Mouse (Mus musculus): ENCODE data around the gene Apobec1. TPM values are rescaled to one million over a fixed set of nuclear protein-coding genes. Genes with fewer than 3 reads are reported as not detected.
A peak's percentile ranks its signal among the peaks of the same experiment; 100 is the strongest.
"Not testable (repeated sequence)": the region's sequence is repeated elsewhere in the genome, so short reads cannot be mapped to it uniquely, and the experiment has no call there.

Apobec1 gene
- 3.3 and 5.7 TPM in 2 replicates for polyA plus RNA-seq (2015; fragmentation: Nextera tagmentation; extraction: Ambion mirVana)

GRCm38 (mm10) chr6:122602242-122602991 is at the start of gene Apobec1:
Gene Apobec1 (minus strand): TSS chr6:122602444.
- 2% methylated on average over 22 of the region's 22 CpGs for WGBS
- Histone ChIP-seq H3K9ac (peak within 1 kb of the TSS; percentile 48), H3K36me3 (no peaks in the 10 kb centered on the region), H3K27ac (peak within 1 kb of the TSS; percentile 81), H3K4me2 (peak within 1 kb of the TSS; percentile 68), H3K9me3 (replicated peaks) (no peaks in the 10 kb centered on the region), H3K27me3 (no peaks in the 10 kb centered on the region), H3K4me1 (replicated peaks) (no peaks in the 10 kb centered on the region; the same call in 1 of the 2 replicates), H3K4me3 (peak within 1 kb of the TSS; percentile 61)
- peak; percentile 68 for ATAC-seq (replicated peaks; ENCODE audit: insufficient number of reproducible peaks, insufficient read depth, low FRiP score, low read depth)

GRCm38 (mm10) chr6:122650398-122650980 is 48.2 kb upstream of the Apobec1 start:
- no peak overlapping the region for H3K9ac ChIP-seq
- no peaks in the 10 kb centered on the region for H3K4me1 ChIP-seq (replicated peaks)
- H3K27ac ChIP-seq, result no peak overlapping the region
- no peaks in the 10 kb centered on the region for H3K27me3 ChIP-seq
- H3K4me3 ChIP-seq, result no peak overlapping the region
- H3K36me3 ChIP-seq, result no peaks in the 10 kb centered on the region
- no peak overlapping the region for H3K4me2 ChIP-seq
- H3K9me3 ChIP-seq (replicated peaks), result no peaks in the 10 kb centered on the region
- WGBS, result 56% methylated on average over 5 of the region's 5 CpGs
- ATAC-seq (replicated peaks; ENCODE audit: insufficient number of reproducible peaks, insufficient read depth, low FRiP score, low read depth), result no peak

- Histone ChIP-seq H3K9me3 (replicated peaks) (no peaks in the 10 kb centered on the region), H3K9ac (no peak overlapping the region), H3K4me1 (replicated peaks) (no peaks in the 10 kb centered on the region), H3K4me2 (no peak overlapping the region), H3K36me3 (no peaks in the 10 kb centered on the region), H3K27ac (no peak overlapping the region), H3K4me3 (no peak overlapping the region), H3K27me3 (no peaks in the 10 kb centered on the region)
- 75% methylated on average over 3 of the region's 3 CpGs for WGBS
- ATAC-seq (replicated peaks; ENCODE audit: insufficient number of reproducible peaks, insufficient read depth, low FRiP score, low read depth), result no peak
These were observed 47.7 kb upstream of the Apobec1 start for GRCm38 (mm10) chr6:122649903-122650302.

- not testable (repeated sequence) for H3K27ac ChIP-seq; H3K27me3 ChIP-seq; H3K9me3 ChIP-seq (replicated peaks); H3K4me1 ChIP-seq (replicated peaks); H3K9ac ChIP-seq; H3K36me3 ChIP-seq; ATAC-seq (replicated peaks; ENCODE audit: insufficient number of reproducible peaks, insufficient read depth, low FRiP score, low read depth); H3K4me3 ChIP-seq; H3K4me2 ChIP-seq
- WGBS, result 90% methylated on average over 21 of the region's 21 CpGs
These were observed 42.0 kb upstream of the Apobec1 start for GRCm38 (mm10) chr6:122644196-122644595.

- H3K27ac ChIP-seq; H3K36me3 ChIP-seq; H3K4me2 ChIP-seq; H3K4me1 ChIP-seq (replicated peaks); H3K9me3 ChIP-seq (replicated peaks); H3K4me3 ChIP-seq; ATAC-seq (replicated peaks; ENCODE audit: insufficient number of reproducible peaks, insufficient read depth, low FRiP score, low read depth); H3K9ac ChIP-seq; H3K27me3 ChIP-seq: not testable (repeated sequence)
- 76% methylated on average over 4 of the region's 4 CpGs for WGBS
These were observed 35.3 kb upstream of the Apobec1 start for GRCm38 (mm10) chr6:122637566-122637965.

- H3K4me3 ChIP-seq, result no peak overlapping the region
- H3K4me2 ChIP-seq, result no peak overlapping the region
- ATAC-seq (replicated peaks; ENCODE audit: insufficient number of reproducible peaks, insufficient read depth, low FRiP score, low read depth), result no peak
- no peak overlapping the region for H3K9ac ChIP-seq
- WGBS, result 67% methylated on average over 3 of the region's 3 CpGs
- H3K27ac ChIP-seq, result no peak overlapping the region
- H3K36me3 ChIP-seq, result no peaks in the 10 kb centered on the region
- H3K27me3 ChIP-seq, result no peaks in the 10 kb centered on the region
- no peaks in the 10 kb centered on the region for H3K9me3 ChIP-seq (replicated peaks)
- no peaks in the 10 kb centered on the region for H3K4me1 ChIP-seq (replicated peaks)
These were observed 34.4 kb upstream of the Apobec1 start for GRCm38 (mm10) chr6:122636666-122637065.

GRCm38 (mm10) chr6:122635315-122635714 is 33.1 kb upstream of the Apobec1 start:
- Histone ChIP-seq H3K9ac (no peak overlapping the region), H3K4me2 (no peak overlapping the region), H3K27me3 (no peaks in the 10 kb centered on the region), H3K36me3 (no peaks in the 10 kb centered on the region), H3K9me3 (replicated peaks) (no peaks in the 10 kb centered on the region), H3K27ac (no peak overlapping the region), H3K4me1 (replicated peaks) (no peaks in the 10 kb centered on the region), H3K4me3 (no peak overlapping the region)
- 73% methylated on average over 7 of the region's 7 CpGs for WGBS
- ATAC-seq (replicated peaks; ENCODE audit: insufficient number of reproducible peaks, insufficient read depth, low FRiP score, low read depth), result no peak

- Histone ChIP-seq H3K4me1 (replicated peaks) (no peaks in the 10 kb centered on the region), H3K4me2 (no peak overlapping the region), H3K9me3 (replicated peaks) (no peaks in the 10 kb centered on the region), H3K27me3 (0 out of 2 replicates have a peak, but pooled peaks cover under 1% of the 10 kb centered on the region), H3K36me3 (no peaks in the 10 kb centered on the region), H3K4me3 (no peak overlapping the region), H3K9ac (no peak overlapping the region), H3K27ac (no peak overlapping the region)
- ATAC-seq (replicated peaks; ENCODE audit: insufficient number of reproducible peaks, insufficient read depth, low FRiP score, low read depth), result no peak
- WGBS, result 30% methylated on average over 9 of the region's 9 CpGs
These were observed 31.2 kb upstream of the Apobec1 start for GRCm38 (mm10) chr6:122633411-122633810.

GRCm38 (mm10) chr6:122627469-122628108 is 25.3 kb upstream of the Apobec1 start:
- Histone ChIP-seq H3K4me1 (replicated peaks) (no peaks in the 10 kb centered on the region), H3K27ac (no peak overlapping the region), H3K4me2 (peak overlapping the region; percentile 54), H3K4me3 (peak overlapping the region; percentile 30), H3K27me3 (peaks cover 8% of the 10 kb centered on the region; the same call in 1 of the 2 replicates), H3K9me3 (replicated peaks) (no peaks in the 10 kb centered on the region), H3K9ac (no peak overlapping the region), H3K36me3 (no peaks in the 10 kb centered on the region)
- ATAC-seq (replicated peaks; ENCODE audit: insufficient number of reproducible peaks, insufficient read depth, low FRiP score, low read depth), result no peak
- WGBS, result 18% methylated on average over 20 of the region's 20 CpGs

GRCm38 (mm10) chr6:122626110-122626509 is 23.9 kb upstream of the Apobec1 start, which contains the start of gene Dppa3:
Gene Dppa3 (plus strand): TSS chr6:122626410.
- no peak for ATAC-seq (replicated peaks; ENCODE audit: insufficient number of reproducible peaks, insufficient read depth, low FRiP score, low read depth)
- H3K36me3 ChIP-seq, result no peaks in the 10 kb centered on the region
- no peak within 1 kb of the TSS for H3K27ac ChIP-seq
- 85% methylated on average over 8 of the region's 8 CpGs for WGBS
- H3K4me3 ChIP-seq, result peak within 1 kb of the TSS; percentile 30
- H3K9ac ChIP-seq, result no peak within 1 kb of the TSS
- H3K9me3 ChIP-seq (replicated peaks), result no peaks in the 10 kb centered on the region
- H3K27me3 ChIP-seq, result peaks cover 8% of the 10 kb centered on the region; the same call in 1 of the 2 replicates
- H3K4me2 ChIP-seq, result peak within 1 kb of the TSS; percentile 54
- H3K4me1 ChIP-seq (replicated peaks), result no peaks in the 10 kb centered on the region

- Histone ChIP-seq H3K4me3 (no peak overlapping the region), H3K9me3 (replicated peaks) (no peaks in the 10 kb centered on the region), H3K9ac (no peak overlapping the region), H3K27me3 (peaks cover 8% of the 10 kb centered on the region; the same call in 1 of the 2 replicates), H3K27ac (no peak overlapping the region), H3K4me2 (no peak overlapping the region), H3K36me3 (no peaks in the 10 kb centered on the region), H3K4me1 (replicated peaks) (no peaks in the 10 kb centered on the region)
- WGBS, result 68% methylated on average over 4 of the region's 4 CpGs
- ATAC-seq (replicated peaks; ENCODE audit: insufficient number of reproducible peaks, insufficient read depth, low FRiP score, low read depth), result no peak
These were observed 22.9 kb upstream of the Apobec1 start for GRCm38 (mm10) chr6:122625156-122625555.
